Mouse (Mus musculus) gastrocnemius, adult 8-10 months (tissue): ENCODE data around the gene Gm20547. TPM values are rescaled to one million over a fixed set of nuclear protein-coding genes. Genes with fewer than 3 reads are reported as not detected.
A peak's percentile ranks its signal among the peaks of the same experiment; 100 is the strongest.

Experiments used
- DNase-seq, 2 experiments: peaks; one replicate each; pipeline ENCODE4 v3.0.0; 2022; ENCODE audit warnings: low spot score in 2 of 2
- total RNA-seq, 4 experiments: library from RNA; stranded (reverse); gene quantifications; 2 replicates each; pipeline ENCODE4 v1.2.4; 2022

The Gm20547 gene
- total RNA-seq, 4 experiments from 2014 or later, result not detected

DNA sequence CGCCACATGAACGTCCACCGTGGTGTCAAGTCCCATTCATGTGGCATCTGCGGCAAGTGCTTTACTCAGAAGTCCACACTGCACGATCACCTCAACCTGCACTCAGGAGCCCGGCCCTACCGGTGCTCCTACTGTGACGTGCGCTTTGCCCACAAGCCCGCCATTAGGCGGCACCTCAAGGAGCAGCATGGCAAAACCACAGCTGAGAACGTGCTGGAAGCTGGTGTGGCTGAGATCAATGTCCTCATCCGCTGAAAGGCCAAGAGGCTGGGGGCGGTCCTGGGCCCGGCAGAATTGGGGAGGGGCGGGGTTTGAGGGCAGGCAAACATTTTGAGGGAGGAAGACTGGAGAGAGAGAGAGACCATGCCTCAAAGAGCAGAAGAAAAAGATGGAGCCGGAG lies 14.5 kb upstream of the Gm20547 start:
- no peak for DNase-seq

DNA sequence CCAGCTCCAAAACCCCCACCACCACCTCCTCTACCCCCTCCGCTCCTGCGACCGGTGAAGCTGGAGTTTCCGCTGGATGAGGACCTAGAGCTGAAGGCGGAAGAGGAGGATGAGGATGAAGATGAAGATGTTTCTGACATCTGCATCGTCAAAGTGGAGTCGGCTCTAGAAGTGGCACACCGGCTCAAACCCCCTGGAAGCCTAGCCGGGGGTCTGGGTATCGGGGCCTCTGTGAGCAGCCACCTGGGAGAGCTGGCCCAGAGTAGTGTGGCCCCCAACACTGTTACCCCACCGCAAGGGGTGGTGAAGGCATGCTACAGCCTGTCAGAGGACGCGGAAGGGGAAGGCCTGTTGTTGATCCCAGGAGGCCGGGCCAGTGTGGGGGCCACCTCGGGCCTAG lies 13.9 kb upstream of the Gm20547 start:
- no peak for DNase-seq

DNA sequence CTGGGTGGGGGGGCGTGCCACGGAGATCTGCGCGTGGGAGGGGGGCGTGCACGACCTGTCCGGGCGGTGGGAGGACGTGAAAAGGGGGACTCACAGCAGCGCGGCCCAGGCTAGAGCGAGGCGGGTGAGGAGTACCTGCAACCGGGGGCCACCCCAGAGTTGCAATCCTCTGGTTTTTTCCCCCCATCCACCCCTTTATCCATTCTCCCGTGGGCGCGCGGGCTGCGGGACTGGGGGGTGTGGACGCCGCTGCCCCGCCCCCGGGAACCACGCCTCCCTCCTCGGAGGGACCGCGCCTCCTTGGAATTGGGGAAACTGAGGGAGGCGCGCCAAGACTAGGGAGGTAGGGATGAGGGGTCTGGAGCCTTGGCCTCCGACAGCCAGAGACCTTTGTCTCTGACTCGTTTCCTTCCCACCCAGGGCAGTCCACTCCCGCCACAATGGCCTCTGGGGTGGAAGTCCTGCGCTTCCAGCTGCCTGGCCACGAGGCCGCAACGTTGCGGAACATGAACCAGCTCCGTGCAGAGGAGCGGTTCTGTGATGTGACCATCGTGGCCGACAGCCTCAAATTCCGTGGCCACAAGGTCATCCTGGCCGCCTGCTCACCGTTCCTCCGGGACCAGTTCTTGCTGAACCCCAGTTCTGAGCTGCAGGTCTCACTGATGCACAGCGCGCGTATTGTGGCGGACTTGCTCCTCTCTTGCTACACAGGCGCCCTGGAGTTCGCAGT lies 13.1 kb upstream of the Gm20547 start:
- peak in 1 of 2 experiments; percentile 45 for DNase-seq

DNA sequence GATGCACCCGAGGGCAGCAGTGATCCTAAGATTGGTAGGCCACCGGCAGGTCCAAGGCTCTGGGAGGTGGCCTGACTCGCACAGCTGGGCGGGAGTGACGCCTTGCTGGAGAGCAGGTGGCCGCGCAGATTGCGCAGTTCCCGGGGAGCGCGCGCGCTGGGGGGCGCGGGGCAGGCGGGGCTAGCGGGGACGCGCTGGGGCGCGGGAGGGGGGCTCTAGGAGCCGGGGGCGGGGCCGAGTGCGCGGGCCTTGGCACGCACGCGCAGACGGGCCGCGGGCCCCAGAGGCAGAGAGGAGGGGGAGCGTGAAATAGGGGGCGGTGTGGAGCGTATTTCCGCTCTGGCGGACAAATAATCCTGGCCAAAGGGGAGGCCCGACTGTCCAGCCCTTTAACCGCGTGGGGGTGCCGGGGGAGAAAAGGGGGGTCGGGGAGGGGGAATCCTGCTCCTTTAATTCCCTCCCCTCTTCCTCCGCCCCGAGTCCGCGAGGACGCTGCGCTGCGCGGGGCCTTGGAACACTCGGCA lies 12.3 kb upstream of the Gm20547 start:
- peak; percentile 90 to 94 for DNase-seq

DNA sequence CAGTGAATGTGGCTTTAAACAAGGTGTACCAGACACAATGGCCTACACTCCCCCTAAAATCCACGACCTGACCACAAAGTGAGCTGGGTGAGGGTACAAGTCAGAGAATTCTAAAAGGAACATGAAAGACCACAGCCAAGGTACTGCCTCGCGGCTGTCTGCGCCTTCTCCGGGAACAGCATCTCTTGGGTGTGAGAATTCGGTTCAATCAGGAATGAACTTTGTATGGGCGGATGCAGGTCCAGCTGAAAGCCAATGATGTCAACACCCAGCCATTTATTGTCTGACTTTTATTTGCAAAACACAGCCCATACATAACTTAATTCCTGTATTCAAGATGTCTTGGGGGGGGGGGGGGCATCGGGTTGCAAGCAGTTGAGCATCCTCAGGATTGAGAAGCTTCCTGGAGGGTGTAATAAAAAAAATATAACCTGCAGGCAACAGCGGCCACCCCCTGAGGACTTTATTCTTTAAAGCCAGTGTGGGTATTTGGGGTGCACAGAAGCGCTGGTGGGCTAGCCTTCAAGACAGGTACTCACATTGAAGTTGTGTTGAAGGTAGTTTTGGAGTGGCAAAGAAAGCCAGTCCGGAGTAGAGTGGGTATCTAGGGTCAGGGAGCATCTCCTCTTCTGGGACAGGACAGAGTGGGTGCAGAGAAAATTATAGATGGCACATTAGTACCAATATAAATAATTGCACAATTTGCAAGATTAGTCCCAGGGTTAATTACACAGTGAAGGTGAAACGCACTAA lies 11.4 kb upstream of the Gm20547 start:
- DNase-seq, result no peak

DNA sequence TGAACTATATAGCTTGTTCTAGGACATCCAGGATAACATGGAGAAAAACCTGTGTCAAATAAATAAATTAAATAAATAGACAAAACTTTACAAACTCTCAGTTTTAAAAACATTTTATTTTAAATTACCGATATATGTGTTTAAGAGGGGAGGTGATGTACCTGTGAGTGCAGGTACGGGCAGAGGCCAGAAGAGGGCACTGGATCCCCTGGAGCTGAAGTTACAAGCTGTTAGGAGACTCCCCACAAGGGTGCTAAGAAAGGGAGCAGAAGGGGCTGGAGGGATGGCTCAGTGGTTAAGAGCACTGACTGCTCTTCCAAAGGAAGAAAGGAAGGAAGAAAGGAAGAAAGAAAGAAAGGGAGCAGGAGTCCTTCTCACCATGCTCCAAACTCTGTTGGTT lies 9.5 kb upstream of the Gm20547 start:
- DNase-seq, result no peak

DNA sequence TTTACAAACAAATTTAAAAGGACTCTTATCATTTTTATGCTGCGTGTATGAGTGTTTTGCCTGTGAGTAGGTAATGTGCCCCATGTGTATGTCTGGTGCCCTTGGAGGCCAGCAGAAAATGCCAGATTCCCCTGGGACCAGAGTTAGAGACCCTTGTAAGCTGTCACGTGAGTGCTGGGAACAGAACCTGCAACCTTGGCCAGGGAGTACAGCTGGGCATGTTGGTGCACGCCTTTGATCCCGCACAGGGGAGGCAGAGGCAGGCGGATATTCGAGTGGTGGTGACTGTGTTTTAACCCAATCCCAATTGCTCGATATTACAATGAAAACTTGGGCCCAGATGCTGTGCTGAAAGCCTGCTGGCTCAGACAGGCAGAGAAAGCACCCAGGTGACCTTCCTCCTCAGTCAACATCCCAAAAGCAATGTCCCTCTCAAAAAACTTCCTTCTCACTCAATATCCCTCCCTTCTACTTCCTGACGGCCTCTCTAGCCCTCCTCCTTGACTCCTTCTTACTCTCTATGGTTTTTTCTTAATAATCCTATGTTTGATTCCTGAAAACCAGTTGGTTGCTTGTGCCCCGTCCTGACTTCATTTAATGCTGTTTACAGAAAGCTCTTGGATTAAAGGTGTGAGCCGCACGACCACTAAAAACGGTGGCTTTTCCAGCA lies 8.4 kb upstream of the Gm20547 start:
- DNase-seq, result no peak

DNA sequence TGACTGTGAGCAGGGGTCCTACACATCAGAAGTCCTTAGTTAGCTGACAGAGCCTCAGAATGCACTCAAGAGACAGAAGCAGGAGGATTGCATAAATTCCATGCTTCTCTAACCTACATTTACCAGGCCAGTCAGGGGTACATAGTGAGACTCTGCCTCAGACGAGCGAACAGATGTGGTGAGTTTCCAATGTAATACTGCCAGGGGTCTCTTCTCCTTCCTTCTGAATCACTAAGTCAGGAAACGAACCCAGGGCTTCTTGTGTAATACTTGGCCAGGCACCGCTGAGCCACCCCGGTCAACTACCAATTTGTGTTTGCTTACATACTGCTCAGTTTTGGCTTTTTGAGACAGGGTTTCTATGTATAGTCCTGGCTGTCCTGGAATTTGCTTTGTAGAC lies 6.1 kb upstream of the Gm20547 start:
- no peak for DNase-seq

DNA sequence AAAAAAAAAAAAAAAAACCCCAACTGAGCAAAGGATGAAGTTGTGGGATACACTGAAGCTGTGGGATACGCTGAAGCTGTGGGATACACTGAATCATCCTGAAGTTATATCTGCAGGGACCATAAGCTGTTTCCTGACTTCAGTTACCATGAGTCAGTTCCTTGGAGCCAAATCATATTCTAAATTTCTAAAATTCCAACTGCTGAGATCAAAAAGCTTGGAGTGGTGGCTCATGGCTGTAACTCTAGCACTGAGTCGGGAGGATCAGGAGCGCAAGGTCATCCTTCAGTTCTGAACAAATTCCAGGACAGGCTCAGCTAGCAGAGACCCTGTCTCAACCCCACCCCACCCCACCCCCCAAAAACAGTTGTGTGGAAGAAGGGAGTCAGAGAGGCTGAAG lies 3.8 kb upstream of the Gm20547 start:
- no peak for DNase-seq

DNA sequence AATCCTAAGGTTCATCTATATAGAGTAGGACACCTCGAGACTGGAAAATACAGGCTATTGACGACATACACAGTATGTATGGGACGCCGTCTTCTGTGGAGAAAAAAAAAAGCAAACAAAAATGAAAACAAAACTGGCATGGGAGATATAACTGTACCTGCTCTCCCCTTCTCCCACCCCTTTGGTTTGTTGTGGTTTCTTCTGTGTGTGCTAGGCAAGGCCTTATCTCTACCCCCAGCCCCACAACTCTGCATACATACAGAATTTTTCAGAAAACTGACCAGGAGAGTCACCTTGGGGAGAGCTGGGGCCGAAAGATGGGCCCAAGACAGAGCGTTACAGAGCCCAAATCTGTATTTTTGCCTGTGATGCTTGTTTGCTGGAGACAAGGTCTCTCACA lies 2.9 kb upstream of the Gm20547 start:
- DNase-seq, result no peak

DNA sequence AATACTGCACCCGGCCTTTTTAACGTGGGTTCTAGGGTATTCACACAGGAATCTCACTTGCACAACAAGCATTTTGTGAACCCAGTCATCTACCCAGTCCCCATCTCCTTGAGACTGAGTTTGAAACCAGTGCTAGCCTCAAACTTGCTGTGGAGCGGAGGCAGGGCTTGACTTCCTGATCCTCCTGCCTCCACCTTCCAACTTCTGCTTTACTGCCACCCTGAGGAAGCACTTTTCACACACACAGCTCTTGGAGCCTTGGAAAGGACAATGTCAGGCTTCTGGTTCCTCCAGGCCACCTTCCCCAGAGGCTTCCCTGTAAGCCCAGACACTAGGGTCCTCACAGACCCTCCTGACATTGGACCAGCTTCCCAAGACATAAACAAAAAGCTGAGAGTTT lies 1.5 kb upstream of the Gm20547 start:
- DNase-seq, result no peak

DNA sequence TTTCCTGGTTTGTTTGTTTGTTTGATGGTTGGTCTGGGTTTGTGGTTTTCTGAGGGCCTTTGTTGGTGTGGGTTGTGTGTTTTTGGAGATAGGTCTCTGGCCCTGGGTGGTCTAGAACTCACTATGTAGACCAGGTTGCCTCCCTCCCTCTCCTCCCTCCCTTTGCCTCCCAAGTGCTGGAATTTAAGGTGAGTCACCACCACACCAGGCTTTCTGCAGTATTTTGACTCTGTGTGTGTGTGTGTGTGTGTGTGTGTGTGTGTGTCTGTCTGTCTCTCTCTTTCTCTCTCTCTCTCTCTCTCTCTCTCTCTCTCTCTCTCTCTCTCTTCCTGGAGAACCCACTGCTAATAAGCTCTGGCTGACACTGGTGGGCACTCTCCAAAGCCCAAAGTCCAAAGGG lies 676 bp downstream of the Gm20547 start:
- no peak for DNase-seq

DNA sequence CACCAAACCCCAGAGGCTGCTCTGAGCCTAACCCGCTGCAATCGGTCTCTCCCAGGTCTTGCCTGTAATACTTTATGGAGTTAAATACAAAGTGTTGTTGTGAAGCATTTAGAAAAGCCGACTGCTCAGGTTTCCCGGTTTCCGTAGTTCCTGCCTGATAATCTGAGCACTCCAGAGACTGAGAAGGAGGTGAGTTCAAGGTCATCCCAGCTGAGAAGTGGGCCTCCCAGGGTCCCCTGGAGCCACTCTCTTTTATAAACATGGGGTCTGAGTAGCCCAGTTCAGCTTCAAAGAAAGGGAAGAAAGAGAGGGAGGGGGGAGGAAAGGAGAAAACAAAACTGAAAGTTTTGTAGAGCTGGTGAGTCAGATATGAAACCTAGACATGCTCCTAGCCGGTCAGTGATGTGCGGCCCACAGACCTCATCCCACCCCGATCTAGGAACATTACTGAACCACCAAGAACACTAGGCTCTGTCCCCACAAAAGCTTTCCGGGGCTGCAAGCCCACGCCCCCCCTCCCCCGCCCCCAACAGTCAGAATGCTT lies 2.4 kb downstream of the Gm20547 start, which contains the start of gene Zbtb12:
Gene Zbtb12 (plus strand): TSS at position 148 of the 544 bp plus-strand sequence.
- no peak for DNase-seq

DNA sequence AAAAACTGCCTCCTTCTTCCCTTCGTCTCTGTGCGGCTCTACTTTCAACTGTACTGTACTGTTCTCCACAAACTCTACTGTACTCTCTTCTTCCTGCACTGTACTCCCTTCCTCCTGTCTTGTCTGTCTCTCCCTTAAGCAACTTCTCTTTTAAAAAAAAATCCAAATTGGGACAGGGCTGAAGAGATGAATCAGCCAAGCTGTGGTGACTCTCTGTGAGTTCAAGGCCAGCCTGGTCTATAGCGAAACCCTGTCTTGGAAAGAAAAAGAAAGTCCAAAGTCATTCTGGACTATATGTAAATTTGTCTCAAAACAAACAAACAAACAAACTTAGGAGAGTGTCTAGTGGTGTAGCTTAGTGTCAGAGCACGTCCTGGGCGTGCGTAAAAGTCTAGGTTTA lies 7.5 kb downstream of the Gm20547 start:
- no peak for DNase-seq

DNA sequence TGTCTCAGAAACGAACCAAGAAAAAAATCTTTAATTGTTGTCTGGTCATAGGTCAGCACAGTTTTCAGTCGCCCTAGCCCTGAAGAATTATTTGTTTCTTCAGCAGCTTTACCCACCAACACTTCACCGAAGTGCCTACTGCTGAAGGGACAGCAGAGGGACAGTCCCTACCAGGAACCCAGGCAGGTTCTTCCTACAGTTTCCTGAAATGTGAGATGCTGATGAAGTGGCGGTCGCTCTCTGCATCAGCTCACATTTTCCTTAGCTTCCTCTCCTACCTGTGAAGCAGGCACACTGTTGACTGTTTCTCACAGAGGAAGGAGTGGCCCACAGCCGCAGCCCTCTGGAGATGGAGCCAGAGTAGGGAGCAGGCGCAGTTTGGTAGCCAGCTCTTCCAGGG lies 15.9 kb downstream of the Gm20547 start:
- DNase-seq, result no peak

DNA sequence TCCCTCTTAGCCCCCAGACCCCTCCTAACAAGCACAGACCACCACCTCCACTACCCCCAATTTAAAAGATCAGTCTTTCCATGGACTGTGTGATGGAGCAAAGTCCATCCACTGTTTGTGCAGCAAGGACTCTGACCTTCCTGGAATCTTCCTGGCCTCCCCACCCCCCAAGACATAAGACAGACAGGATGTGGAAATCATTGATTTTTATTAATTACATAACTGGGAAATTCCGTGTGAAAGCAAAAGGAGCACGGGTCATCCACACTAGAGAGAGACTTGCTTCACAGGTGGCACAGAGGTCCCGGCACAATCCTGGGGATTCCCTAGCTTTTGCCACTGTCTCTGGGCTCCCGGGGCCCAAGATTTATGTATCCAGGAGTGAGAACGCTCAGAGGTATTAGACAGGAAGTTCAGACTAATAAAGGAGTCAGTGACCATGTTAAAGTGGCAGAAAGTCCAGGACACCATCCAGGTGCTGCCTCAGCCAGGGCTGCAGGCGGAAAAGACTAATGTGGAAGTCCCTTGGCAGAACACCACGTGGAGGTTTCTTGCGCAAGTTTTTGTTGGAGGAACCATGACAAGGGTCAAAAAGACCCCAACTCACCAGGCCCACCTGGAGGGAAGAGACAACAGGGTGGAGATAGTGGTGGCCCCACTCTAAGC lies 19.3 kb downstream of the Gm20547 start, which contains the start of gene Cfb:
Gene Cfb (minus strand): TSS at position 103 of the 666 bp plus-strand sequence.
- no peak for DNase-seq

DNA sequence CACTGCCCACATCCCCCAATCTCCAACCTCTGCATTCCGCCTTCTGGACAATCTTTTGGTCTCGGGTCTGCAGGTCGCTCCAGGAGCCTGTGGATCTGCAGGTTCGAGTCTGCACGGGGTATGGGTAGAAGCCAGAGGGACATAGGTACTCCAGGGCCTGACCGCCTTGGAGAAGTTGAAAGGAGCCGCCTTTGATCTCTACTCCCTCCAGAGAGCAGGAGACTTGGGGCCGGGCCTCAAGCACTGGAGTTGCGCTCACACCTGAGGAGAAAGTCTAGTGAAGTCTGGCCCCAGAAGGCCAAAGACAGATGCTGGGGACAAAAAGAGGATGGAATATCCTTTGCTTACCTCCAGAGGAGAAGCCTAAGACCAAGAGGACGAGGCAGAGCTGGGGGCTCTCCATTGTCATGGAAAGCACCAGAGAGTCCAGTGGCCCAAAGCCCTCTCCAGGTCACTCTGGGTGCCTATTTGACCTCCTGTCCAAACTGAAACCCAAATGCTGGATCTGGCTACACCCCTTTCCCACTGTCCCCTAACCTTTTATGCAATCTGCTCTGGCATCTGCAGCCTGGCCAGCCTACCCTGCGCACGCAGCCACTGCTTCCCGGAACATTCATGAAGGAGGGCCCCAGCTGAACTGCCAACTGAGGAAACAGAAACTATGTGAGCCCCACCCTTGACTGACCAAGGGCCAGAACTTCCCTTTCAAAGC lies 20.0 kb downstream of the Gm20547 start:
- peak in 1 of 2 experiments; percentile 28 for DNase-seq

DNA sequence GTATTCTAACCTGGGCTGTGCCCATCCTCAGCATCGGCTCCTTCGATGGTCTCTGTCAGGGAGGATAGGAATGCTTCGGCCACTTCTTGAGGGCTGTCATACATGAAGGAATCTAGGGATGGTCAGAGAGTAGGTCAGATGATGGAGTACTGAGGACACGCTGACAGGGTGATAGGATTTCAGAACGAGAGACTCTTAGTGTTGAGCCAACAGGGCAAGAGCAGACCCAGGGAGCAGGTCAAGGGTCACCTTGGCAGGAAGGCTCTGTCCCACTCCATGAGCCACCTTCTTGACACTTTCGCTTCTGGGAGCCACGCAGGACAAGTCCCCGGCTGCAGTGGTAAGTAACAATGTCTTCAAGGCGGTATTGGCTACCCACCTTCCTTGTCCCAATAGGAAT lies 21.3 kb downstream of the Gm20547 start:
- DNase-seq, result no peak

DNA sequence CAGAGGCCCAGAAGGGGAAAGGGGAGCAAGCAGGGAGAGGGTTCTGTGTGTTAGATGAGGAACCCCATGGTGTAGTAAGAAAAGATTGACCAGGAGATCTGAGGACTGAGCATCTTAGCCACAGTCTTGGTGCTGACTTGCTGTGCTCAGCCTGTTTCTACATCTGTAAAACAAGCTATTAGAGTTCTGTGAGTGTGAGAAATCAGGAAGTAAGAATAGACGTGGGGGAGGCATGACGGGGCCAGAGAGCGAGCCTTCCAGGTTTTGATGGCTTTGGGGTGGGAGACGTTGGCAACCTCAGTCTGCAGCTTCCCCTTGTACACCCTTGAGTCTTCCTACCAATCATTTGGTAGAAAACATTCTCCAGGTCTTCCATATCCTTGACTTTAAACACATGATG lies 23.2 kb downstream of the Gm20547 start:
- no peak for DNase-seq

DNA sequence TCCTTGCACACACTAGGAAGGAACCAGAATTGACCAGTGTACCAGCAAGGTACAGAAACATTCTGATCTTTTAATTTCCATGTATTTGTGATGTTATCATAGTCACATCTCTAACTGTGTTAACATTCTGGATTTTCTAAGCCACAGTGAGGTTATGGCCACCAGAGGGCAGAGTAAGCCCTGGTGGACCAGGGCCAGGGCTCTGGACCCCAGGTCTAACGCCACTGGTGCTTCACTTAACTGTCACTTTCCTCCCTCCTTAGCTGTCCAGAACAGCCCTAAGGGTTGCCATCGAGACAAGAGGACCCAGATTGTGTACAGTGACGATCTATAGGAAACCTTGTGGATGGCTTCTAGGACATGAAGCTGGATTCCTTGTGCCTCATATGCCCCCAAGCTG lies 26.0 kb downstream of the Gm20547 start:
- peak in 1 of 2 experiments; percentile 32 for DNase-seq

DNA sequence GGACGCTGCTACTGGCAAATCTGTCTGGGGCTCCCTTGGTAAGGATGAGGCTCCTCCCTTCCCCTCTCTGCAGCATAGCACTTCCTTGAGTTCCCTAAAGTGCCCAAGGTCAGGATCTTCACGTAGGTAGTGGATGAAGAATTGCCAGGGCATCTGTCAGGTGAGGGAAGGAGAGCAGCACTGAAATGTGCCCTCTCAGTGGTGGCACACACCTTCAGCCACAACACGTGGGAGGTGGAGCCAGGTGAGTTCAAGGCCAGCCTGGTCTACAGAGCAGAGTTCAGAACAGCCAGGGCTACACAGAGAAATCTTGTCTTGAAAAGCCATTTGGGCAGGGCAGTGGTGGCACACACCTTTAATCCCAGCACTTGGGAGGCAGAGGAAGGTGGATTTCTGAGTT lies 27.1 kb downstream of the Gm20547 start:
- DNase-seq, result no peak
